Mouse (Mus musculus) hindbrain, postnatal 0 days (tissue): ENCODE results near the gene Adarb2. TPM values are rescaled to one million over a fixed set of nuclear protein-coding genes. Genes with fewer than 3 reads are reported as not detected.
A peak's percentile ranks its signal among the peaks of the same experiment; 100 is the strongest.

Experiments used
- ATAC-seq: fragments of 200-750 bp; cut with Nextera tagmentation; 2 replicates; pipeline ENCODE4 v1.8.0; 2017; ENCODE audit warnings: mild to moderate bottlenecking, moderate TSS enrichment, moderate library complexity
- DNase-seq: peaks from one replicate; pipeline ENCODE4 v3.0.0-alpha.2; 2015; ENCODE audit warnings: low spot score
- H3K27ac ChIP-seq: fragments of 300-500 bp; sonication (generic); 2 replicates; pipeline ENCODE4 v1.5.1; 2014; ENCODE audit warnings: mild to moderate bottlenecking
- H3K27me3 ChIP-seq: fragments of 300-500 bp; sonication (generic); 2 replicates; pipeline ENCODE4 v1.6.1; 2014; ENCODE audit warnings: low read length, mixed read lengths; ENCODE audit not compliant: insufficient read depth
- H3K36me3 ChIP-seq: fragments of 300-500 bp; sonication (generic); 2 replicates; pipeline ENCODE4 v1.6.1; 2014; ENCODE audit warnings: low read length, mixed read lengths; ENCODE audit not compliant: insufficient read depth
- H3K4me1 ChIP-seq: fragments of 300-500 bp; sonication (generic); 2 replicates; pipeline ENCODE4 v1.6.1; 2014; ENCODE audit warnings: antibody characterized with exemption, low read length, mixed read lengths; ENCODE audit not compliant: insufficient read depth
- H3K4me2 ChIP-seq: fragments of 300-500 bp; sonication (generic); 2 replicates; pipeline ENCODE4 v1.6.1; 2014; ENCODE audit warnings: low read depth, mild to moderate bottlenecking, low read length, moderate library complexity, mixed read lengths
- H3K4me3 ChIP-seq: fragments of 300-500 bp; sonication (generic); 2 replicates; pipeline ENCODE4 v1.5.1; 2014; ENCODE audit warnings: low read length
- H3K9ac ChIP-seq: fragments of 300-500 bp; sonication (generic); replicated peaks from 2 replicates; pipeline ENCODE4 v1.6.1; 2014; ENCODE audit warnings: mild to moderate bottlenecking, low read length, moderate library complexity, mixed read lengths
- H3K9me3 ChIP-seq: fragments of 300-500 bp; sonication (generic); 2 replicates; pipeline ENCODE4 v1.6.1; 2016; ENCODE audit warnings: low read length, mixed read lengths
- CTCF ChIP-seq: IDR thresholded peaks from 2 replicates; pipeline ENCODE4 v1.5.1; 2016; ENCODE audit warnings: antibody characterized with exemption, control low read depth, low read depth
- WGBS: fragments of 180-500 bp; shearing (Covaris S2); extraction: QIAGEN DNeasy Blood & Tissue Kit; methylation state at CpG from one replicate; pipeline ENCODE4 v1.1.7; 2014; 5-methylcytosine and 5-hydroxymethylcytosine counted together
- polyA plus RNA-seq: library from polyadenylated mRNA; unstranded; fragments of >200 nt; fragmentation: Nextera tagmentation; extraction: Ambion mirVana; gene quantifications from 2 replicates; pipeline ENCODE4 v1.2.1, GENCODE M21; 2015
- total RNA-seq: library from RNA; depleted of rRNA; stranded (reverse); fragments of >200 nt; gene quantifications from 2 replicates; pipeline ENCODE4 v1.2.3, GENCODE M21; 2014

Gene Adarb2
- total and polyA plus RNA-seq, 2 experiments from 2014 or later = 13.5 to 33.8 TPM

- H3K27me3 ChIP-seq = no peaks in the 10 kb centered on the region
- DNase-seq = peak; percentile 38
- no peak overlapping the region for H3K9ac ChIP-seq
- H3K4me2 ChIP-seq = no peak overlapping the region
- H3K9me3 ChIP-seq = no peaks in the 10 kb centered on the region
- TF ChIP-seq CTCF = no peak
- H3K4me1 ChIP-seq = no peaks in the 10 kb centered on the region
- H3K27ac ChIP-seq = peak overlapping the region; percentile 7; the same call in 1 of the 2 replicates
- peak; percentile 59 for ATAC-seq
- no peak overlapping the region for H3K4me3 ChIP-seq
- WGBS = 19% methylated on average over 4 of the region's 4 CpGs
- no peaks in the 10 kb centered on the region for H3K36me3 ChIP-seq
Observed at GRCm38 (mm10) chr13:8705296-8705695, 502.6 kb downstream of the Adarb2 start.

GRCm38 (mm10) chr13:8713377-8713776 is 510.7 kb downstream of the Adarb2 start:
- H3K27me3 ChIP-seq = no peaks in the 10 kb centered on the region
- H3K27ac ChIP-seq = no peak overlapping the region
- H3K9me3 ChIP-seq = no peaks in the 10 kb centered on the region
- 92% methylated on average over 6 of the region's 6 CpGs for WGBS
- no peak overlapping the region for H3K4me2 ChIP-seq
- no peaks in the 10 kb centered on the region for H3K4me1 ChIP-seq
- ATAC-seq = no peak
- no peak overlapping the region for H3K4me3 ChIP-seq
- H3K36me3 ChIP-seq = no peaks in the 10 kb centered on the region
- no peak for TF ChIP-seq CTCF
- DNase-seq = no peak
- H3K9ac ChIP-seq = no peak overlapping the region

GRCm38 (mm10) chr13:8729972-8730645 is 527.4 kb downstream of the Adarb2 start:
- Histone ChIP-seq H3K27me3 (no peaks in the 10 kb centered on the region), H3K27ac (no peak overlapping the region), H3K9me3 (no peaks in the 10 kb centered on the region), H3K4me2 (no peak overlapping the region), H3K9ac (no peak overlapping the region), H3K4me1 (no peaks in the 10 kb centered on the region), H3K4me3 (no peak overlapping the region), H3K36me3 (no peaks in the 10 kb centered on the region)
- no peak for TF ChIP-seq CTCF
- WGBS = 62% methylated on average over 10 of the region's 10 CpGs
- DNase-seq (peak; percentile 43), ATAC-seq (peak; percentile 70)

GRCm38 (mm10) chr13:8737139-8737865 is 534.6 kb downstream of the Adarb2 start:
- WGBS = 42% methylated on average over 5 of the region's 5 CpGs
- Histone ChIP-seq H3K27ac (no peak overlapping the region), H3K27me3 (no peaks in the 10 kb centered on the region), H3K9me3 (no peaks in the 10 kb centered on the region), H3K36me3 (no peaks in the 10 kb centered on the region), H3K9ac (no peak overlapping the region), H3K4me2 (no peak overlapping the region), H3K4me1 (no peaks in the 10 kb centered on the region), H3K4me3 (no peak overlapping the region)
- ATAC-seq (0 out of 2 replicates have a peak, but pooled peaks have one; percentile 59), DNase-seq (peak; percentile 59)
- no peak for TF ChIP-seq CTCF

- Histone ChIP-seq H3K9ac (no peak overlapping the region), H3K36me3 (no peaks in the 10 kb centered on the region), H3K9me3 (no peaks in the 10 kb centered on the region), H3K4me2 (no peak overlapping the region), H3K4me1 (no peaks in the 10 kb centered on the region), H3K27ac (no peak overlapping the region), H3K27me3 (no peaks in the 10 kb centered on the region), H3K4me3 (no peak overlapping the region)
- DNase-seq (no peak), ATAC-seq (no peak)
- WGBS = 89% methylated on average over 5 of the region's 5 CpGs
- TF ChIP-seq CTCF = no peak
Observed at GRCm38 (mm10) chr13:8742792-8743191, 540.1 kb downstream of the Adarb2 start.

GRCm38 (mm10) chr13:8744565-8744964 is 541.9 kb downstream of the Adarb2 start:
- ATAC-seq = no peak
- 53% methylated on average over 3 of the region's 3 CpGs for WGBS

GRCm38 (mm10) chr13:8745596-8745995 is 542.9 kb downstream of the Adarb2 start:
- no peak overlapping the region for H3K4me2 ChIP-seq
- no peak for DNase-seq
- no peaks in the 10 kb centered on the region for H3K4me1 ChIP-seq
- H3K27me3 ChIP-seq = no peaks in the 10 kb centered on the region
- no peak overlapping the region for H3K9ac ChIP-seq
- no peaks in the 10 kb centered on the region for H3K9me3 ChIP-seq
- no peak for TF ChIP-seq CTCF
- no peak overlapping the region for H3K27ac ChIP-seq
- H3K4me3 ChIP-seq = no peak overlapping the region
- 86% methylated on average over 4 of the region's 4 CpGs for WGBS
- no peaks in the 10 kb centered on the region for H3K36me3 ChIP-seq
- ATAC-seq = no peak

More at GRCm38 (mm10) chr13:8744565-8744964, 541.9 kb downstream of the Adarb2 start:
- no peaks in the 10 kb centered on the region for H3K9me3 ChIP-seq
- H3K4me3 ChIP-seq = no peak overlapping the region
- no peak overlapping the region for H3K27ac ChIP-seq
- H3K27me3 ChIP-seq = no peaks in the 10 kb centered on the region
- peak; percentile 28 for DNase-seq
- no peaks in the 10 kb centered on the region for H3K4me1 ChIP-seq
- no peak overlapping the region for H3K4me2 ChIP-seq
- no peak overlapping the region for H3K9ac ChIP-seq
- peak; percentile 61 for TF ChIP-seq CTCF
- no peaks in the 10 kb centered on the region for H3K36me3 ChIP-seq
